In the genomic region with DNA sequence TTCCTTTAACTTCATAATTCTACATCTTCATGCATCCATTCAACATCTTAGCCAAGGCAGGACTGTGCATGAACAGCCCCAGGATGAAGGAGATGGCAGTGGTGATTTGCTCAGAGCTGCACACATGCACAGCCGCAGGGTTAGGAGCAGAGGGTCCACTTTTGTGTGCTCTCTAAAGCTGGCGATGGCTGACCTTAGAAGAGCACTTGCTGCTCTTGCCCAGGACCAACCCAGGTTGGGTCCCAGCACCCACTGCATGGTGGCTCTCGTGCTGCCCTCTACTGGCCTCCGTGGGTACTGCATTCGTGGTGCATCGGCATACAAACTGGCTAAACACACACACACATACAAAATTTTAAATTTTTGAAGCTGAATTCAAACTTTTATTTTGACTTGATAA, we compare ENCODE assay signal across 8 mouse cellular contexts.
DNase-seq lines count a peak whose midpoint lies in the region; TF ChIP-seq lines count a peak whose summit lies in the region.

No protein-coding gene starts in this region.

- DNase-seq in T-cell, adult 2 months (ENCODE audit: low spot score): peak; percentile 50
- peak; percentile 84 to 87 for DNase-seq in cerebellum, postnatal 36 days
- peak; percentile 71 for DNase-seq in gastrocnemius, postnatal 14 days
- peak; percentile 85 to 86 for DNase-seq in layer of hippocampus, postnatal 10 days (ENCODE audit: low spot score in 2 of 2)
- DNase-seq in lung, postnatal 10 days: peak; percentile 82
- peak; percentile 50 for DNase-seq in right cerebral cortex, postnatal 25 days
- peak; percentile 68 for DNase-seq in urinary bladder, postnatal 25 days (ENCODE audit: low spot score)

- H3K36me3 ChIP-seq in C2C12 (ENCODE audit: control insufficient read depth, insufficient read depth): peaks cover 86% of the 10 kb centered on the region

- TF ChIP-seq CTCF in C2C12 (IDR thresholded peaks at IDR 0.05; ENCODE audit: control insufficient read depth, insufficient read depth, insufficient read length): peak; percentile 87

- H3K27me3 ChIP-seq in C2C12 (ENCODE audit: control insufficient read depth, insufficient read depth, insufficient read length): no peaks in the 10 kb centered on the region

- no peak overlapping the region for H3ac ChIP-seq in C2C12 (ENCODE audit: control insufficient read depth, insufficient read length, low read depth)

- H3K4me3 ChIP-seq in C2C12 (ENCODE audit: insufficient read depth, poor library complexity, severe bottlenecking): no peak overlapping the region

- intact Hi-C loops in gastrocnemius, postnatal 14 days (cut with DNase I; ENCODE audit: low total_unique reads): loop anchor here (10.0 kb wide), 2 partner anchors 67 to 253 kb away; a partner anchor contains a TSS

- H3K79me3 ChIP-seq in C2C12 (ENCODE audit: low read depth): no peaks in the 10 kb centered on the region

- H3K79me2 ChIP-seq in C2C12 (ENCODE audit: control insufficient read depth, insufficient read depth): no peaks in the 10 kb centered on the region

TF ChIP-seq in C2C12, 6 proteins besides CTCF, POLR2A, EP300 and RAD21:
- TF ChIP-seq USF1 (IDR thresholded peaks at IDR 0.05; ENCODE audit: low read depth) (no peak), MYOD1 (IDR thresholded peaks at IDR 0.05; ENCODE audit: control insufficient read depth, insufficient read length, low read depth) (no peak), FOSL1 (IDR thresholded peaks at IDR 0.05; ENCODE audit: insufficient read depth, low read length, poor library complexity, severe bottlenecking) (no peak), MYOG (IDR thresholded peaks at IDR 0.05; ENCODE audit: control insufficient read depth, extremely low read depth, insufficient read length) (no peak), MAX (IDR thresholded peaks at IDR 0.05) (no peak), CEBPB (IDR thresholded peaks at IDR 0.05; ENCODE audit: low read depth) (no peak)
